Mouse (Mus musculus) left cerebral cortex, postnatal 10 days (tissue): ENCODE results near the gene Lhx2. TPM values are rescaled to one million over a fixed set of nuclear protein-coding genes. Genes with fewer than 3 reads are reported as not detected.

Experiments used
- DNase-seq, 2 experiments: peaks; one replicate each; pipeline ENCODE4 v3.0.0; 2021 to 2022; ENCODE audit warnings: low spot score in 2 of 2, mixed read lengths in 1 of 2; ENCODE audit errors: extremely low spot score in 1 of 2
- intact Hi-C: fragments of 180-260 bp; cut with DNase I; formaldehyde crosslinking; loops from one replicate; pipeline ENCODE4 v1.15.1; 2025
- total RNA-seq, 2 experiments: library from RNA; stranded (reverse); gene quantifications; 2 replicates each; pipeline ENCODE4 v1.2.3; 2021

Gene Lhx2
- total RNA-seq, 2 experiments from 2014 or later: 76.1 to 77.7 TPM

GRCm38 (mm10) chr2:38344727-38345126 lies 5.6 kb downstream of the Lhx2 start:
- no peak for DNase-seq
- intact Hi-C loops: loop anchor here (10.0 kb wide), 1 partner anchor 200 kb away; no protein-coding TSS in a partner anchor

DNA sequence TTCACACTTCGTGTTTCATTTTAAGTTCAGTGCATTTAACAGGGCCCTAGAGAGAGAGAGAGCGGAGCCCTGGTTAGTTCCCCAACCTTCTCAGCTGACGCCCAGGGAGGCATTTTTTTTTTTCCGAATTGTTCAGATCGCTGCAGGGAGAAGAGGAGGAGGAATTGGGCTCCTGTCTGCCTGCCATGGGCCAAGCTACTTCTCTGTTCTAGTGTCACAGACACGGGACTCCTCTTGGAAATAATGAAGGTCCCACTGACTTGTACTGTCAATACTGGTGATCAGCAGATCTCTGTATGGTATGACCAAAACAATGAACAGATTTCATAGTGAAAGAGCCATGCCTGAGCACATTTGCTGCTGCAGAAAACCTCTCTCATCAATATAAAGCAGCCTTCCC lies 7.3 kb downstream of the Lhx2 start:
- intact Hi-C loops: loop anchor here (10.0 kb wide), 1 partner anchor 202 kb away; no protein-coding TSS in a partner anchor
- no peak for DNase-seq

DNA sequence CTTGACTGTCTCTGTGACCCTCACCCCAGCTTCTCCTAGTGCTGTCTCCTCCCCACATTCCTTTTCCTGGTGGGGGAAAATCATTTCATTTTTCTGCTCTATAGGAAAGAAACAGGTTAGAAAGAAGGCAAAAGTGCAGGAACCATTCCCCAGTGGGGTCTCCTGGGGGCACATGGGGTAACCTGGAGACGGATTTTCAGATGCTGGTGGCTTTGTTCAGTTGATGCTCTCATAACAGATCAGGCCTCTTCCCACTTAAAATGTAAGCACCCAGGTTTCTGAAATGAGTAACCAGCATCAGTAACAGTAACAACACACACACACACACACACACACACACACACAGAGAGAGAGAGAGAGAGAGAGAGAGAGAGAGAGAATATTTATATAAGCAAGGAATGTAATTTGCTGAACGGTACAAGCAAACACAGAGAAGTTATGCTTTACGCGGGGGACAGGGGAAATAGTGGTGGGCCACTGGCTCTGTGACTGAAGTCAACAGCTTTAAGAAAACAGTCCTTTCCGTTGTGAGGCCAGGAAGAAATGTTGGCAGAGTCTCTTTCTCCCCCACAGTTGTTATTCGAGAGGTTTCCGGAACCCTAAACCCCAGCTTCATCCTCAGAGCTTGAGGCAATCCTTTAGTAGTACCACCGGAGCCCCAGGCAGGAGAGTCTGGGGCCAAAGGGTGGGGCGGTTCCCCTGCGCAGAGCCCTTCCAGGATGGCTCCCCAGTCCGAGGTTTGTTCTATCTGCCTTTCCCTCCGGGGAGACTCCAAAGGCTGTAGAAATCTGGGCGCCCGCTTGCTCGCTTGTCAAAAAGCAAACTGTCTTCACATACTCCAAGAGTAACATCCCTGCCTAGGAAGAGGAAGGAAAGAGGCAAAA lies 8.0 kb downstream of the Lhx2 start:
- intact Hi-C loops: loop anchor here (10.0 kb wide), 1 partner anchor 202 kb away; no protein-coding TSS in a partner anchor
- no peak for DNase-seq

GRCm38 (mm10) chr2:38347811-38348551 lies 8.9 kb downstream of the Lhx2 start:
- intact Hi-C loops: loop anchor here (10.0 kb wide), 1 partner anchor 203 kb away; no protein-coding TSS in a partner anchor
- peak in 1 of 2 experiments; percentile 46 for DNase-seq

- DNase-seq: no peak
- intact Hi-C loops: loop anchor here (10.0 kb wide), 1 partner anchor 204 kb away; no protein-coding TSS in a partner anchor
These were observed 9.8 kb downstream of the Lhx2 start for GRCm38 (mm10) chr2:38348660-38349420.

DNA sequence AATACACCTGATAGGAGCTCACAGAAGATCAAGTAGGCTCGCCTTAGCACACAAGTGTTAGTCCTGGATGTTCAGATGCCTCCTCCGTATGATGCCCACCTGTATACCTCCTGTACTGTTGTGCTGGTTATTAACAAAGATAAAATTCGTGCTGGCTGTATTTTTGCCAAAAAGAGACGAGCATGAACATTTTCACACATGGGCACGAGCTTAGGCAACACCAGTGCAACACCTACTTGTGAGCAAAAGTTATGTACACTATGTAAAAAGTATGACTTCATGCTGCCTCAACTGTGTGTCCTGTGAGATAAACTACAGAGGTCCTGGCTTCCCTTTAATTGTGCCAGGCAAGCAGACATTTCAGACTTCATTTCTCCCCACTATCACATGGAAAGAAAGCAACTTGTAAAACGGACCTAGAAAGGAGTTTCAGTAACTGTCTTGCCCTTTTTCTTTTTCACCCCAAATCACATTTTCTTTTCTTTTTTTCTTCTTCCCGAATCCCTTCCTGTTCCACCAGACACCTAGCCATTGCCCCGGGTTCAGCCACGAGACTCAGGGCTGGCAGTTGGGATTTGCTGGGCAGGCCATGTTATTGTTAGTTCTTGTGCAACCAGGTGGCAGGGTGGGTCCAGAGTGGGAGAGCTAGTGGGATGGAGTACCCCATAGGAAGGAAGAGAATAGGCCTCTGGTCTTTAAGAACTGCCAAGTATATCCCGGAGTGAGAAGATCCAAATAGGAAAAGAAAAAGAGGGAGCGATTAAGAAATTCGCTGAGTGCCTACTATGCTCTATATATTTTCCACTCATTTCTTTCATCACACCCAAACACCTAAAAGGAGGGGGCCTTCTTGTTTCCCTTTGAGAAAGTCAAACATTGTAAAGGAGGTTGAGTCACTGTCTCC lies 10.6 kb downstream of the Lhx2 start:
- DNase-seq: no peak
- intact Hi-C loops: loop anchor here (5.0 to 10.0 kb wide), 3 partner anchors 205 to 535 kb away; no protein-coding TSS in a partner anchor

DNA sequence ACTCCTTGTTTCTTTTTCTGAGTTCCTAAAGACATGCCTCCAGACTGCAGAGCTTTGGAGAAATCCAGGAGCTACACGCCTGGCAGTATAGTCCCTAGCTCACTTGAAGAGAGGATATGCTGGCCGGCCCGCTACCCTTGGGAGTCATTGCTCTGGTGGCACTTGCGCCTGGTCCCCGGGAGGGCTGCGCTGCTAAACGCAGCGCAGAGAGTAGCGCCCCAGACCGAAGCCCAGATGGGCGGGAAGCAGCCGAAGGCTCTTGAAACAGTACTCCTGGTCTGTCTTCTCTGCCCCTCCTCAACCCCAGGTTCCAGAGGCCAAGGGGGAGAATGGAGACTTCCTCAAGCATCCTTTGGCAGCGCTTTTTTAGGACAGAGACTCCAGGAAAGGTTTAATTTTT lies 11.3 kb downstream of the Lhx2 start:
- intact Hi-C loops: loop anchor here (5.0 to 10.0 kb wide), 2 partner anchors 428 to 536 kb away; no protein-coding TSS in a partner anchor
- DNase-seq: peak in 1 of 2 experiments; percentile 35

GRCm38 (mm10) chr2:38350796-38351195 lies 11.7 kb downstream of the Lhx2 start:
- peak; percentile 87 to 91 for DNase-seq
- intact Hi-C loops: loop anchor here (5.0 to 10.0 kb wide), 2 partner anchors 428 to 536 kb away; no protein-coding TSS in a partner anchor

DNA sequence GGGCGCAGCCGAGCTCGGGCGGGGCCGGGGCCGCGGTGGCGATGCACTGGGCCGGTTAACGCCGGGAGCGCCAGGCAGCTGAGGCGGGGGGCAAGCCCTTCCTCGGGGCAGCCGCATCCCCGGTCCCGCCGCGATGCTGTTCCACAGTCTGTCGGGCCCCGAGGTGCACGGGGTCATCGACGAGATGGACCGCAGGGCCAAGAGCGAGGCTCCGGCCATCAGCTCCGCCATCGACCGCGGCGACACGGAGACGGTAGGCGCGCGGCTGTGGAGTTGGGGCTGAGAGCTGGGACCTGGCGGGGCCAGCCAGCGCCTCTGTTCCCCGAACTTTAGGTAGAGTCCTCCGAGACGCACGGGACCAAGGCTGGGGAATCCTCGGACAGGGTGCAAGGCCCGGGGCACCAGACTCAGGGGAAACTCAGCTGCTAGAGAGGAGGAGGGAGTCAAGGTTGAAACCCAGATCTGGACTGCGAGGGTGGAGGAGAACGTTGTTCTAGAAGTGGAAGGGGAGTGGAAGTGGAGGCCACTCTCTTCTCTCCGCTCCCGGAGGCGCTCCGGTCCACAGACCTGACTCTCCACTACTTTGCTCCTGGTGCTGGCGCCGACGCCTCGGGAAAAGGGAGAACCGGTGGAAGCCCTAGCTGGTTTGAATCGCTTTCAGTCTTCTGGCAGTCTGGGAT lies 12.7 kb downstream of the Lhx2 start:
- DNase-seq: peak in 1 of 2 experiments; percentile 45
- intact Hi-C loops: loop anchor here (5.0 to 10.0 kb wide), 2 partner anchors 429 to 537 kb away; no protein-coding TSS in a partner anchor

DNA sequence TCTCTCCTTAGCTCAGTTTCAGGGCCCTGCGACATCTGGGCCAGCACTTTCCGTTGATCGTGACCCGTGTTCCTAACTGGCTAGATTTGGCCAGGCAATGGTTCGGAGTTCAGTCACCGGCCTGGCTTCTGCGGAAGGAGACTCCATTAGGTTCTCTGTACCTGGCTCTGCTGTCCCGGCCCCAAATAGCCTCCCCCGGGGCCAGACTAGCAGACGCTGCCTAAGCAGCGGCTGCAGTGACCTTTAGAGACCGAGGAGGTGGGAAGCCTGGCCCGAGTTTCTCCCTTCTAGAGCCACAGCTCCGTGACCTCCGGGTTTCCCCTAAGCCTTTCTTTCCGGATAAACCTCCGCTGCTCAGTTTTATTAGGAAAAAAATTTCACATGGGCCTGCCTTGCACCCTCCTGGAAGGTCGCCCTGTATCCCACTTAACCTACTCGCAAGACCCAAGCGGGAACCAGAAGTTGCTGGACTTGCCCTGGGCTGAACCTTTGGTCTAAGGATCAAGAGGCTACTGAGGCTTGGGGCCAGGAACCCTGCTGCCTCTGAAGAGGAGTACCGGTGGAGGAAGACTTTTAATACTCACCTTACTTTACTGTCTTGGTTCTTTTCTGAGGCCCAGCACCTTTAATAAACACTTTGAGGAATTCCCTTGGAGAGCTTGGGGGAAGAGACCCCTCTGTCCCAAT lies 13.4 kb downstream of the Lhx2 start:
- no peak for DNase-seq
- intact Hi-C loops: loop anchor here (5.0 to 10.0 kb wide), 2 partner anchors 430 to 538 kb away; no protein-coding TSS in a partner anchor

DNA sequence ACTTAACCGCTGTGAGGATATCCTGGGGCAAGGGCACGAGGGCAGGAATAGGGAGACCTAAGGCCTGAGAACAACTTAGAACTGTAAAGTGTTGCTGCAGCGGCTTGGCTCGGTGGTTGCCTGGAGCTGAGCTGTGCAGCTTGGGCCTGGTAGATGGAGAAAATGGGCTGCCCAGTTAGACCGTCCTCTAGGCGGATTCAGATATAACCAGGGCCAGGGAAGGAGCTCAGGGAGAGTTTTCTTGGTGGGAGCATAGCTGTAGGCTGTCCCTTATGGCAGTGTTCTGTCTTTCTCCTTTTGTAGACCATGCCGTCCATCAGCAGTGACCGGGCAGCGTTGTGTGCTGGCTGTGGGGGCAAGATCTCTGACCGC lies 13.9 kb downstream of the Lhx2 start:
- intact Hi-C loops: loop anchor here (5.0 to 10.0 kb wide), 2 partner anchors 431 to 538 kb away; no protein-coding TSS in a partner anchor
- DNase-seq: no peak

GRCm38 (mm10) chr2:38353664-38354063 lies 14.6 kb downstream of the Lhx2 start:
- DNase-seq: no peak
- intact Hi-C loops: loop anchor here (5.0 to 10.0 kb wide), 2 partner anchors 431 to 539 kb away; no protein-coding TSS in a partner anchor

DNA sequence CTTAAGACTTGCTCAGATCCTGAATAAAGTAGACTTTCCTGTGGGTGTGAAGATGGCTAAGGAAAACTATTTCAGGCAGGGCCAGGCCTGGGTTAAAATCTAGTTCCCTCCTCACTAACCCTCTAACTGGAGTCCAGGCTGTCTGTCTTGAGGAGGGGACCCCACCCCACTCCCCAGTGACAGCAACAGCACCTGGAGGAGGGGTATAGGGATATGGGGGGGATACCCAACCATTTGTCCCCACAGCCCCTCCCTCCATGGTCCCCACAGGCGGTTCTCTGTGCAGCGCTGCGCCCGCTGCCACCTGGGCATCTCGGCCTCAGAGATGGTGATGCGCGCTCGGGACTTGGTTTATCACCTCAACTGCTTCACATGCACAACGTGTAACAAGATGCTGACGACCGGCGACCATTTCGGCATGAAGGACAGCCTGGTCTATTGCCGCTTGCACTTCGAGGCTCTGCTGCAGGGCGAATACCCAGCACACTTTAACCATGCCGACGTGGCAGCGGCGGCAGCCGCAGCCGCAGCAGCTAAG lies 15.2 kb downstream of the Lhx2 start:
- intact Hi-C loops: loop anchor here (5.0 to 10.0 kb wide), 2 partner anchors 432 to 539 kb away; no protein-coding TSS in a partner anchor
- DNase-seq: no peak

DNA sequence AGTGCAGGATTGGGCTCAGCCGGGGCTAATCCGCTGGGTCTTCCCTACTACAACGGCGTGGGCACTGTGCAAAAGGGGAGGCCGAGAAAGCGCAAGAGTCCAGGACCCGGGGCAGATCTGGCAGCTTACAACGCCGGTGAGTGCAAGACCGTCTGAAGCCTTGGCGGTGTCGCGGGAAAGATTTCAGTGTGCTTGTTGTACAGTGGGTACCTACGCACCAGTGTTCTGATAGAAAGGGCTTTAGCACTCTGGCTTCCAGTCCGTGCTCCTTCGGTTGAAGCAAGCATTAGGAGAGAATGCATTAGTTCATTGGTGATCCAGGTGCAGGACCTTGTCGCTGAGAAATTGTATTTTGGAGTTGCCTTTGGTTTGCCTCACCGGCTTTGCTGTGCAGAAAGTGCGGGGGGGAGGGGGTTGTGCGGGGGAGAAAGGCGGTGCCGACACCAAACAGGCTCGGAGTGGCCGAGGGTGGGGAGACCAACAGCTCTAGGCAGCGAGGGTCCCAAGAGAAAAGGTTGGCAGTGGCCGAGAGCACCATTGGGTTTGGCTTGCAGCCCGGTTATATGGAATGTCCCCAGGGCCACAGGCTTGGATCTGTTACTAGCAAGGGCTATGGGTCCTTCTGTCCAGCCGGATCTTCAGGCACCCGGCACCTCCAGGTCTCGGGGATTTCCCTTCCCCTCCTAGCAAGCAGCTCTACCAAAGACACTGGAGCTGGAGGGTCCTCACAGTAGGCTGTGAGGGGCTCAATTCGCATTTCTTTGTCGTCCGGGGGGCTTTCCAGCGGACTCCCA lies 15.8 kb downstream of the Lhx2 start:
- DNase-seq: no peak
- intact Hi-C loops: loop anchor here (5.0 to 10.0 kb wide), 2 partner anchors 433 to 540 kb away; no protein-coding TSS in a partner anchor
